Mouse (Mus musculus) activated CD4-positive, CD25-positive, alpha-beta regulatory T cell, adult 9 weeks (primary cell): ENCODE results near the gene Sap25. TPM values are rescaled to one million over a fixed set of nuclear protein-coding genes. Genes with fewer than 3 reads are reported as not detected.

Experiments
- polyA plus RNA-seq: library from polyadenylated mRNA; unstranded; fragments of 100-300 nt; shearing (Covaris generic); gene quantifications from one replicate; pipeline ENCODE4 v1.2.1, GENCODE M21; 2017

The Sap25 gene
- 137 TPM for polyA plus RNA-seq

DNA sequence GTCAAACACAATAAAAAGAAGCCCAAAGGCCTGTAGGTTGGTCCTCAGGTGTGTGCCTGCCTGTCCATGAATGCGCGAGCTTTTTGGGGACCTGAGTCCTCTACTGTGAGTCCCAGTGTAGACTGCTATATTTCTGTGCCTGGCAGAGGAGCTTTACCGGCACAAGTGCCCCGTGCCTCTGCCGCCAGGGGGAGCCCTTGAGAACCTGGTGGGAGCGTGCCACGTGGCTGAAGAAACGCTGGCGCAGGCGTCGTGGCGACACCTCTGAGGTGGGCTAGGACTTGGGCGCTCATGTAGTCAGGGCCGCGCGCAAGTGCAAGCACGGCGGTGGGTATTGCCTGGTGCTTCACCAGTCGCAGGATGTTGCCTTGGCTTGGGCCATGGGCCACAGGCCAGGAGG lies at the start of gene Sap25:
TSS of gene Sap25 (plus strand) at position 281 of the 400 bp plus-strand sequence.

DNA sequence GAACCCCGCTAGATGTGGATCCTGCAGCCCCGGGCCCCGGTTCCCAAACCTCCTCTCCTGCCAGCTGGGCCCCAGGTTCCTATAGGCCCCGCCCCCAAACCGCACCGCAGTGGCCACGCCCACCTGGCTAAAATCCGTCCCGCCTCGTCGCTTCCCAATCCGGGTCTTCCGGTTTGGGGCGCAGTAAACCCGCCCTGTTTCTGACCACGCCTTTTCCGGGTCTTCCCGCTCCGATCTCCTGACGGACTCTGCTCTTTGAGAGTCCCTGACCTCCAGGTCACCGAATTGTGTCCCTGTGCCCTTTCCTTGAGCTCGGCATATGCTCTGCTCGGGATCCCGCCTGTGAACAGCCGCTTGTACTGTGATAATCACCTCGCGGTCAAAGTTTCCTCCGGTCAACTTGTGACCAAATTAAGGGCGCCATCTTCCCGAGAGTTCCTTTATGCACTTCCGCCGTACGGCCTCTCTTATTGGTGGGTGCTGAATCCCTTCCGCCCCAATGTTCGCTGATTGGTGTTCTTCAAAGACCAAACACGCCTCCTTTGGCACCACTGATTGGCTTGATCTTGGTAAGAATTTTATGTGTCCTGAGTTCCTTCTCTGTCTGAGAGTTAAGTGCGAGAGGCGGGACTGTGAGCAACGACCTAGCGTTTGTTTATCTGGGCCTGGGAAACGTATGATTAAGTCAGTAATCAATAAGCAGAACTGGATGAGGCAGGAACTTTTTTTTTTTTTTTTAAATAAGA lies 40.3 kb upstream of the Sap25 start, which contains the start of gene Mospd3:
TSS of gene Mospd3 (minus strand) at position 440 of the 746 bp plus-strand sequence.

DNA sequence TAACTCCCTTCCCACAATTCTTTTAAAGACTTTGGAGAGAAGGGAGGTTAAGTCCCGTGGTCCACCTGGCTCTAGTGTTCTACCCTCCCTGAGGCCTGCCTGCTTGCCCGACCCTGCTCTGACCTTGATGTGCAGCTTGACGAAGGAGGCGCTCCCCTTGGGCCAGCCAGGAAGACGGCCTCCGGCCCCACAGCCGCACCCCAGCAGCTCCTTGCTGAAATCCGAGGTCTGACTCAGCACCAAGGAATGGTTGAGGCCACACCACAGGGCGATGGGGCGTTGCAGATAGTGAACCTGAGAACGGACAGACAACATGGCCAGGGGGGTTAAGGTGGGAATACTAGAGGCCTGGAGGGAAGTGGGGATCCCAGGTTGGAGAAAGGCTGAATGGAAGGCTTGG lies 27.6 kb upstream of the Sap25 start, which contains the start of gene Pcolce:
TSS of gene Pcolce (minus strand) at position 235 of the 400 bp plus-strand sequence.

DNA sequence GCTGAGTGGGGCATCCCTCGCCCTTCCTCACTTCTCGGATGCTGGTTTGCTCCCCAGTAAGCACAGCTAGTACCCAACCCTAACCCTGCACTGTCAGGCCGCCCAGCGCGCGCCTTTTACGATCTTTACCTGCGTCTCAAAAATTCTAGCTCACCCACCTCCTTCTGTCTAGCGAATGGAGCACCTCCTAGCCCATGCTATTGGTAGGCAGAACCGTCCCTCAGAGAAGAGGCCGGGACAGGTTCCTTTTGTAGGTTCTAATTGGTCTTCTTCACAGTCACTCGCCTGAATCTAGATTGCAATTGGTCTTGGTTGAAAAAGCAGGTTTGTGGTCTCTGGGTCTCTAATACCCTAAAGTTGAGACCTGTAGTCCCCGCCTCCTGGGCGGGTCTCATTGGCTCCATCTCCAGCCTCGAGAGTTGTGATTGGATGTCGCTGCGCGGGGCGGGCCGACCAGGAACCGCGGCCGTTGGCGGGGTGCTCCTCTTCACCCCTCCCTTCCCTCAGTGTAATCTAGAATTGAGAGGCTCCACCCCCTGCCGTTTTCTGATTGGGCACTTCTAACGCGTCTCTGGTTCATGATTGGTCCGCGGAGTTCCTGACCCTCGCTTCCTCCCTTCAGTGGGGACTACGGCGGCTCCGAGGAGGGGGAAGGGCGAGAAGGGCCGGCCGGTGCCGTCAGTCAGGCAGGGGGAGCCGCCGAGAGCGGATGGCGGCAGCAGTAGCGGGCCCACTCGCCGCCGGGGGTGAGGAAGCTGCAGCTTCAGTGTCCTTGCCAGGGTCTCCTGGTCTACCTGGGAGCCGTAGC lies 12.4 kb upstream of the Sap25 start, which contains the start of the genes Fbxo24, Lrch4 and Gm20605:
TSS of gene Fbxo24 (minus strand) at position 505 of the 808 bp plus-strand sequence.
TSS of gene Lrch4 (plus strand) at position 624 of the 808 bp plus-strand sequence.
TSS of gene Gm20605 (plus strand) at position 678 of the 808 bp plus-strand sequence.

DNA sequence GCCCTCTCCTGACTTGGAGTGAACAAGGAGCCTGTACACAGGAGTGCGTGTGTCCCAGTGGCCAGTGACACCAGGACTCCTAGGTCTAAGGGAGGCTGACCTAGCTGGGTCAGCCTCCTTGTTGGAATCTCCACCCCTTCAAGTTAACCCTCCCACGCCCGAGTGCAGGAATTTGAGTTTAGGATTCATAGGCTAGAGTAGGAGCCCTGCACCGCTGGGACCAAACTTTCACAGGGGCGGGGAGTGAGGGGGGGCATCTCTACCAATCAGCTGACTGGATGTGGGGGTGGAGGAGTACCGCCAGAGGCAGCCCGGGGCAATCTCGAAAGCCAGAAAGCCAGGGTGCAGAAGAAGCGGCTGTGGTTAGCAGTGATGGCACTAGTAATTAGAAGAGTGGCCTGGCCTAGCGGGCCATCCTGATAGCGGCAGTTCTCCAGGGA lies 4.5 kb downstream of the Sap25 start, which contains the start of gene Irs3:
TSS of gene Irs3 (minus strand) at position 63 of the 440 bp plus-strand sequence.

DNA sequence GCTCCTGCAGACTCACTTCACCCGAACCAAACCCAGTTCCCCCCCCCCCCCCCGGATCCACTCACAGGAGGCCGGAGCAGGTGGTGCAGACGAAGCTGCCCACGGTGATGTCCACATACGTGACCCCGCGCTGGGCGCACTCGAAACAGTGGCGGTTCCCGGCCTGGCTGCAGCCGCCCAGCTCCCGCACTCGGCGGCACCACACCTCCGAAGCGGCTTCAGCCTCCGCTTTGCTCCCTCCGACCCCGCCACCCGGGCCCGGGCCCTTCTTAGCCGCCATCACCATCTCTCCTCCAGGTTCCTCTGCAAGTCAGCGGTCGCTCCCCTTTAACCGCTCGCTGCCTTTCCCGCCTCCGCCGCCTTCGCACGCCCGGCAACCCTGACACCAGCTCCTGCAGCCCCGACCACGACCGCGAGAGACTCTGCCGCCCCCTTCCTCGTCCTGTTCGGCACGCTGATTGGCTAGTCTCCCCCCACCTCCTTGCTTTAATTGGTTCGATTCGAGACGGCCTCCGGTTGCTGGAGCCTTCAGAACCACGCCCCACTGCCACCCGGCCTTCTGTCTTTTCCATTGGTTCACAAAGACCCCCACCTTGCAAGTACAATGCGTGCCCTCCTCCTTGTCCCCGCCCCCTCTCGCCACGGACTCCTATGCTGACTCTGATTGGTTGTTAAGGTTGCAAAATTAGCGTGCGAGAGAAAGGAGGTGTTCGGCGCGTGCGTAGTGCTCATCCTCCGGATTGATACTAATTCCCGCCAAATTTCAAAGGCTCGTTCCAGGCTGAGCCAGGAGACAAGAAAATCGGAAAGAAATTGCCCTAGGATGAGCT lies 43.4 kb downstream of the Sap25 start, which contains the start of gene Agfg2:
TSS of gene Agfg2 (minus strand) at position 433 of the 830 bp plus-strand sequence.

Other genes with a start within 250 kb of the Sap25 start
- 0.26 TPM for gene Zan, start 164.3 kb upstream of the Sap25 start, polyA plus RNA-seq
- 52.7 TPM for gene Pop7, start 138.8 kb upstream of the Sap25 start, polyA plus RNA-seq
- 3.3 TPM for gene Gigyf1, start 122.8 kb upstream of the Sap25 start, polyA plus RNA-seq
- not detected for gene Epo, start 108.1 kb upstream of the Sap25 start, polyA plus RNA-seq
- 216 TPM for gene Gnb2, start 107.8 kb upstream of the Sap25 start, polyA plus RNA-seq
- not detected for gene Actl6b, start 87.8 kb upstream of the Sap25 start, polyA plus RNA-seq
- gene Tfr2, start 71.5 kb upstream of the Sap25 start, polyA plus RNA-seq, result 0.68 TPM
- gene Mospd3, start 40.3 kb upstream of the Sap25 start, polyA plus RNA-seq, result 94.8 TPM
- 2.3 TPM for gene Pcolce, start 27.6 kb upstream of the Sap25 start, polyA plus RNA-seq
- gene Fbxo24, start 12.3 kb upstream of the Sap25 start, polyA plus RNA-seq, result 0.40 TPM
- gene Lrch4, start 12.2 kb upstream of the Sap25 start, polyA plus RNA-seq, result 322 TPM
- gene Gm20605, start 12.2 kb upstream of the Sap25 start, polyA plus RNA-seq, result 81.4 TPM
- gene Irs3, start 4.4 kb downstream of the Sap25 start, polyA plus RNA-seq, result not detected
- 31.3 TPM for gene Agfg2, start 43.4 kb downstream of the Sap25 start, polyA plus RNA-seq
- gene Nyap1, start 100.3 kb downstream of the Sap25 start, polyA plus RNA-seq, result 1.7 TPM
- gene Tsc22d4, start 104.4 kb downstream of the Sap25 start, polyA plus RNA-seq, result 458 TPM
- 27.6 TPM for gene Ppp1r35, start 137.5 kb downstream of the Sap25 start, polyA plus RNA-seq
- 17.9 TPM for gene Mepce, start 146.3 kb downstream of the Sap25 start, polyA plus RNA-seq
- 10.8 TPM for gene Zcwpw1, start 146.5 kb downstream of the Sap25 start, polyA plus RNA-seq
- 1.9 TPM for gene Pilra, start 194.9 kb downstream of the Sap25 start, polyA plus RNA-seq
- gene Pilrb1, start 216.8 kb downstream of the Sap25 start, polyA plus RNA-seq, result 0.88 TPM
- gene Pilrb2, start 230.5 kb downstream of the Sap25 start, polyA plus RNA-seq, result 0.77 TPM